Mouse (Mus musculus) left cerebral cortex, postnatal 4 days (tissue): Measurements from ENCODE around the gene Mamdc4. TPM values are rescaled to one million over a fixed set of nuclear protein-coding genes. Genes with fewer than 3 reads are reported as not detected.
A peak's percentile ranks its signal among the peaks of the same experiment; 100 is the strongest.
"Not testable (repeated sequence)": the region's sequence is repeated elsewhere in the genome, so short reads cannot be mapped to it uniquely, and the experiment has no call there.

Experiments
- DNase-seq: peaks from one replicate; pipeline ENCODE4 v3.0.0-alpha.2; 2022
- intact Hi-C: fragments of 180-260 bp; cut with DNase I; formaldehyde crosslinking; loops from one replicate; pipeline ENCODE4 v1.15.1; 2025
- total RNA-seq, 2 experiments: library from RNA; stranded (reverse); gene quantifications; 2 replicates each; pipeline ENCODE4 v1.2.3; 2021

Gene Mamdc4
- total RNA-seq, 2 experiments from 2014 or later, result 1.8 to 2.9 TPM

DNA sequence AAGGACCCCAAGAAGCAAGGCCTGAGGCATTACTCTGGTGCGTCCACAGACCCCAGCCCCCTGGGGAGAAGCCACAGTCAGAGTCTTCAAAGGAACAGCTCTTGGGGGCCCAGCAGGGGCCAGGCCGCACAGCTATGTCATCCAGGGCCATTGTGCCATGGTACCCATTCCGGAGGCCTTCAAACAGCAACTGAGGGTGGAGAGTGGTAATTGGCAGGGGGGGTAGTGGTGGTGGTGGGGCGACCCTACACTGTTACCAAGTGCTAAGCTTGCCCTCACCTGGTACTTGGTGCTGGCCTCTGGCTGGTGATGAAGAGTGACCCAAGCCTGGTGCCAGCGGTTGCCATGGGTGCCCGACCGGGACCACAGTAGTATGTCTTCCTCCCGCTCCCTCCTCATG is 8.9 kb downstream of the Mamdc4 start:
- DNase-seq, result no peak
- intact Hi-C loops, result no loop called here

DNA sequence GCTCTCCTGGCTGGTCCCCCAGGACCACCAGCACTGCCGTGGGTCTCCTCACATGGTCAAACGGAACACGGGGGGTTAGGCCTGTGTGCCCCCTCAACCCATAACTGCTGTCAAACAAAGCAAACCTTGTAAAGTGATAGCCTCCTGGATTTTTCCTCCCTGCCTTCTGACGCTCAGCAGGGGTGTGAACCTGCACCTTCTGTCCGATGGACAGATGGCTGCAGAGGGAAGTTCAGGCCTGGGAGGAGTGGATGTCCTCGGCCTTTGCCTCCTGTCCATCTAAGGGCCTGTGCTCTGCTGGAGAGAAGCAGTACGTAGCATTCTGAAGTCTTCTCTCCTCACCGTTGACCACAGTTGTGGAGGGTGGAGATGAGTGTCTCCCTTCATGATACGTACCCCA is 12.7 kb downstream of the Mamdc4 start:
- intact Hi-C loops, result no loop called here
- peak; percentile 25 for DNase-seq

DNA sequence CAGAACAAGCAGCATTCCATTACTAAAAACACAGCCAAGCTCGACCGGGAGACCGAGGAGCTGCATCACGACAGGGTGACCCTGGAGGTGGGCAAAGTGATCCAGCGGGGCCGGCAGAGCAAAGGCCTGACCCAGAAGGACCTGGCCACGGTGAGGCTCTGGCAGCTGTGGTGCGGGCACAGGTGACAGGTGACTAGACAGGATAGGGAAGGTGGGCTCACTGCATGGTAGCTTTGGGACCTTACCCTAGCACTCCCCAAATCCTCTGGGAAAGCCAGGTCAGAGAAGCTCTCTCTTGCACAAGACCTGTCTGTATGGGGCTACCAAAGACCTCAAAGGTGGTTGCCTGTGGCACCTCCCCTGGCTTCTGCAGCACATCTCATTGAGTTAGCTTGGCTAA is 14.1 kb downstream of the Mamdc4 start:
- intact Hi-C loops, result no loop called here
- DNase-seq, result no peak

DNA sequence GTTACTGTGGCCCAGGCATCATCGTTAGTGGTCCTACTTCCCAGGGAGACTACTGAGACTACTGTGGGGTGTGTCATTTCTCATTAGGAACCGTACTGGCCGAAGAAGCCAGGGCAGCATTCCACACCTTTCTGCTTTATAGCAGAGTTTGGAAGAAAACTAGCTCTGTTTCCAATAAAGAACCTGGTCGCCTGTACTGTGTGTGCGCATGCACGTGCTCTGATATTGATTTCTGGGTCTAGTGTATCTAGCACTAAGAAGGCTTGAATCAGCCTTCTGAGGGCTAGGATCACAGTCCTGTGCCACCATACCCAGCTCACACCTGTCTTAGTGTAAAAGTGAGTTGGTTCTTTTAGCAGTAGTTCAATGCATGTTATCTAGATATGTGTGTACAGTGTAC is 15.9 kb downstream of the Mamdc4 start:
- intact Hi-C loops, result no loop called here
- no peak for DNase-seq

DNA sequence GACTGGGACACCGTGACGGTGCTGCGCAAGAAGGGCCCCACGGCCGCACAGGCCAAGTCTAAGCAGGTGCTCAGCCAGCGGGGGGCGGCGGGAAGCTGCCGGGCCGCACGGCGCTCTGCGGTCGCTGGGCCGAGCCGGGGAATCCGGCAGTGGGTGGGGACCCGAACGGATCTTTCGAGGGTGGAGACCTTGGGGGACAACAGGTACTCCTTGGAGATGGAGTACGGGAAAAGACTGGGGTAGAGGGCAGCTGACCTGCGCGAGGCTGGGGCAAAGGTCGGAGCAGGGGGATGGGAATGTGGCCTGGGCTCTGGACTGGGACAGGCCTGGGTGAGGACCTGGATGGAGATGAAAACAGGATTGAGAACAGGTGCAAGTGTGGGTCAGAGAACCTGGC is 16.7 kb downstream of the Mamdc4 start:
- no peak for DNase-seq
- intact Hi-C loops, result no loop called here

DNA sequence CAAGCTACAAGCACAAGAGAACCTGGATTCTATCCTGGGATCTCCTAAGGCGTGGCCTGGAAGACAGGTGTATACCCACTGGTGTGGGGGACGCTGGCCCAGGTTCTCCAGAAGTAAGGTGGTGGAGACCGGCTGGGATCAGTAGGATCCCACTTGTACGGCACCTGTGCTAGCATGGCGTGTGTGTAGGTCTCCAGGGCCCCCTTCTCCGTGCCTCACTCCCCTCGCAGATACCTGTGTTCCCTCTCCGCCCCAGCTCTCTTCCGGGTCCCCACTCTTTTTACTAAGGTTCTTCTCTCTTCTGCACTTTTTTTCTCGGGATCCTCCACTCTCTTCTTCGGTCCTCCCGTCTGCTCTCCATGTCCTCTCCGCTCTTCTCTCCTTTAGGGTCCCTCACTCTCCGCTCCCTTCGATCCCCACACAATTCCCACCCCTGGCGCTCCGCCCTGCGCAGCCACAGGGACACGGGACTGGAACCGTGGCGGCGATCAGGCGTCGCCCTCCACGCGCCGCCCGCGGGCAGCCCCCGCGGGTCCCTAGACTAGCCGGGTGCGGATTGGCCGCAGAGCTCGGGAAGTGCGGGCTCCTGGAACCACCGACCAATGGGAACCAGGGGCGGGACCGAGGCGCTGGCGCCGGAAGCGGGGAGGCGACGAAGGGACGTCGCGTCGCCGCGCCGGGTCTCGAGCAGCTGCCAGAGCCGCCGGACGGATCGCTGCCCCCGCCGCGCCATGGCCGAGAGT is 17.3 kb downstream of the Mamdc4 start, which contains the start of gene Edf1:
TSS of gene Edf1 (plus strand) at position 627 of the 743 bp plus-strand sequence.
- intact Hi-C loops, result no loop called here
- DNase-seq, result peak; percentile 96

DNA sequence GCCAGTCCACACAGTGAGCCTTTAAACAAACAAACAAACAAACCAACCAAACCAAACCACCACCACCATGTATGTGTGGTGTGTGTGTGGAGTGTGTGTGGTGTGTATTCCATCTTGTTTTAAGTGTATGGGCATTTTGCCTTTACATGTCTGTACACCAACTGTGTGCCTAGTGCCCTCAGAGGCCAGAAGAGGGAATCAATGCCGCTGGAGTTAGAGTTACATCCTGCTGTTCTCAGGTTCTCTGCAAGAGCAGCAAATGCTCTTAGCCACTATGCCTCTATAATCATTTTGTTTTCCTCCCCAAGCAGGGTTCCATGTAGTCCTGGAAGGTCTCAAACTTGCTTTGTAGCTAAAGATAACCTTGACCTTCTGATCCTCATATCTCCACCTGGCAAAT is 18.3 kb downstream of the Mamdc4 start:
- no peak for DNase-seq
- intact Hi-C loops, result no loop called here

DNA sequence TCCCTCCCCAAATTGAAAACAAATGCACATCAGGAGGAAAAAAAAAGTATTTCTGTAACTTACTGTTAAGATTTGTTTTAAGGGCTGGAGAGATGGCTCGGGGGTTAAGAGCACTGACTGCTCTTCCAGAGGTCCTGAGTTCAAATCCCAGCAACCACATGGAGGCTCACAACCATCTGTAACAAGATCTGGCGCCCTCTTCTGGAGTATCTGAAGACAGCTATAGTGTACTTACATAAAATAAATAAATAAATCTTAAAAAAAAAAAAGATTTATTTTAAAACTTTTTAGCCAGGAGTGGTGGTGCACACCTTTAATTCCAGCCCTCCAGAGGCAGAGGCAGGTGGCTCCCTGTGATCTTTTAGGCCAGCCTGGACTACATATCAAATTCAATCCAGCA is 19.2 kb downstream of the Mamdc4 start:
- intact Hi-C loops, DNase-seq: not testable (repeated sequence)

DNA sequence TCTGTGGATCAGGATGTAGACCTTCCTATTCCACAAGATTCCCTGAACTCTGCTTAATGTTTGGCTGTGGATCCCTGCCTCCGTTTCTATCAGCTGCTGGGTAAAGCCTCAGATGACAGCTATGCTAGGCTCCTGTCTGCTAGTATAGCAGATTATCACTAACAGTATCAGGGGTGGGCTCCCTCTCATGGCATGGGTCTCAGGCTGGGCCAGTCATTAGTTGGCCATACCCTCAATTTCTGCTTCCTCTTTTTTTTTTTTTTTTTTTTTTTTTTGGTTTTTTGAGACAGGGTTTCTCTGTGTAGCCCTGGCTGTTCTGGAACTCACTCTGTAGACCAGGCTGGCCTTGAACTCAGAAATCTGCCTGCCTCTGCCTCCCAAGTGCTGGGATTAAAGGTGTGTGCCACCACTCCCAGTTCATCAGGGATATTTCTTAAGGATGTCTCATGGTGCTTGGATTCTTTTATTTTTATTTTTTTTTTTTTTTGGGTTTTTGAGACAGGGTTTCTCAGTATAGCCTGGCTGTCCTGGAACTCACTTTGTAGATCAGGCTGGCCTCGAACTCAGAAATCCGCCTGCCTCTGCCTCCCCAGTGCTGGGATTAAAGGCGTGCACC is 21.4 kb downstream of the Mamdc4 start:
- intact Hi-C loops, DNase-seq: not testable (repeated sequence)

DNA sequence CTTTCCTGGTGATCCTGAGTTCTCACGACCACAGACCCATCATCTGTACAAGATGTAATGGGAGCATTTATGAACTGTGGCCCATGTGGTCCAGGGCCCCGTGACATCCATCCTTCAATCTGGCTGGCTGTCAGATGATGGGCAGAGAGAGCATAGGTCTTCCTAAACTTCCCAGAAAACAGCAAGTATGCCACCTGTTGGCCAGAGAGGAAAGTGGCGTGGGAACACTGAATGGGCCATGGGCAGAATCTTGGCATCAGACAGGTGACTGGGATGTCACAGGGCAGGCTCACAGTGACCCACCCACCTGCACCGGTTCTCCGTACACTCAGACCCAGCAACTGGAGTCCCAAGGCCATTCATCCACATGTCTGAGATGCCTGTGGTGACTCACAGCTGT is 23.5 kb downstream of the Mamdc4 start:
- intact Hi-C loops, result no loop called here
- DNase-seq, result peak; percentile 50

DNA sequence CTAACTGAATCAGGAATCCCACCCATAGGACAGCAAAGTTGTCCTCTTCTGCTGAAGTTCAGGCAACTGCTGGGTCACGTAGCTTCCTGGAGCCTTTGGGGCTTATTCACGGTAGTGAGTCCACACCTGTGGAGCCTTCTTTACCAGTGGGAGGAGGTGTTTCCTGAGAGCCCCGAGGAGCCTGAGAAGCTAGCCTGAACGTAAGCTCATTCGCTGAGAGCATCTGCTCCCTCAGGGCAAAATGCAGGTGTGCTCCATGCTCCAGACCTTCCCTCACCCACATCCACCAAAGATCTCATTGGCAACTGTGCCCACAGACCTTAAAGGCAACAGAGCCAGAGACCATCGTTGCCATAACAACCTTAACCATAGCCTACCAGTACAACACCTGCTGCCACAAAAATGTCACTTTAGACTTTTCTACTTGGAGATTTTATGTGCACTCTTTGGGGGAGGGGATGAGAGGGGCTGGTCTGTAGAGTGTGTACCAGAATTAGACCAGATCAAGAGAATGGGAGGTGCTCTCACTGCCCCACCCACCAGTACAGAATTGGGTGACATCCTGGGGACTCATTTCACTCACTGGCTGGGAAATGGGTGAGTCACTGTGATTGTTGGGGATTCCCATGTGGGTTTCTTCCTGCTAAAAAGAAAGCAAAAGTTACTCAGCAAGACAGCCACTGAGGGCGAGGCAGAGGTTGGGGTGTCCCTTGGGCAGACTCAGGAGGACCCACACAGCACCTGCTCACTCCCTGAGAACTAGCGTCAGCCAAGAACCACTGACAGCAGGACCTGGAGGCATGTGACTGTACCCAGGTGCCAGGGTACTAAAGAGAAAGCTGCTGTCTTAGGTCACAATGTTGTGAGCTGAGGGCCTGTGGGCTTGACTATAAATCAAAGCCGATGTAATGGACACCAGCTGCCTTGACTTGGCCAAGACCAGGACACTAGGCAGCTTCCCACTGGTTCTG is 25.3 kb downstream of the Mamdc4 start:
- DNase-seq, result no peak
- intact Hi-C loops, result no loop called here

DNA sequence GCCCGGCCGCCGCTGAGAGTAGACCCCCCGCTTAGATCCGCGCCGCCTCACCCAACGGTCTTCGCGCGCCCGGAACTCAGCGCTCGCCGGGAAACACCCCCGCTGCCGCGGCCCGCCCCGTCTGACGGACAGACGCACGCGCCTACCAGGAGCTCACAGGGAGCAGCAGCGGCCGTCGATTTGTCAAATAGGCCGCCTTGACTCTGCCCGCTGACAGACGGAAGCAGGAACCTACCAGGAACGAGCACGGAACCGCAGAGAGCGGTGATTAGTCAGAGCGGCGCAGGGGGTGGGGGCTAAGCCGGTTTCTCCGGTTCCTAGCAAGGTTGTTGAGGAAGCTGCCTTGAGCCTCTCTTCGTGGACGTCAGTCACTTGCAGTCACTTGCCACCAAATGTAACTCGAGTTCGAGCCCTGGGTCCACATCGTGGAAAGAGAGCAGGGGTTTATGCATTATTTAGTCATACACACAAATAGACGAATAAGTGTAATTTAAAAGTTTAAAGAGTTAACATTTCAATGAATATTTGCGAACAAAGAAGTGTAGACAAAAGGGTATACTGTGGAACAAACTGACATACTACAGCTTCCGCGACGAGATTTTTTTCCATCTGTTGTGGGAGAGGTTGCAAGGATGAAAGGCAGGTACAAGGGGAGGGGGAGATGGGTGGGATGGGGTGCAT is 27.7 kb downstream of the Mamdc4 start, which contains the start of gene Traf2:
TSS of gene Traf2 (minus strand) at position 130 of the 681 bp plus-strand sequence.
- DNase-seq, result peak; percentile 99
- intact Hi-C loops, result no loop called here

DNA sequence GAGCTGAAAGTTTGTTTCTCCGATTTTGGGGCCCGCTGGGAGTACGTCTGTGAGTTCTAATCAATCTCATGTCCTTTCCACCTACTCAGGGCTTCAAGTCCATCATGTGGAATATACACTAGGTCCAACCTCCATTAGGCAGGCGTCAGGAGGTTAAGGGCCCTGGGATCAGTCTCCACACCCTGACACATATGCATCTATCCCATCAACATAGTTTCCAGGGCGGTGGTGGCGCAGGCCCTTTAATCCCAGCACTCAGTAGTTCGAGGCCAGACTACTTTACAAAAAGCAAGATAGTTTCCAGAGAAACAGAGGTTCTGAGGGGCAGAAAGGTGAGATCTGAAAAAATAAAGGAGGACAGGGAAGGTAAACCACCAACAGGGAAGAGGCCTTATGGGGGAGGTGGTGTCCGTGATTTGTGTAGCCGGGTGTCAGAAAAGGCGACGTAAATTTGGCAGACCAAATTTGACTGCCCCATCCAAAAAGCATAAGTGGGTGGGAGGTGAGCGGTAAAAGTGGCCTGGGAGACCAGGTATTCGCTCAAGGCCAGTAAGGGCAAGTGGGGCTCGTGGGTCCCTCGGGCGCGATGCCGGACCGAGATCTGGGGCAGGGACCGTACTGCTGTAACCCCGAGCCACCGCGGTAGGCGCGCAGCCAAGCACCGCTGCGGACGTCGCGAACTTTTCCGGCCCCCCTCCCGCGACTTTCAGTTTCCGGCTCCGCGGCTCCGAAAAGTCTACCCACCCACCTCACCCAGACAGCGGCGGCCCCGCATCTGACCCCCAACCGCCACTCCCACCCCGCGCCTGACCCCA is 28.4 kb downstream of the Mamdc4 start:
- no peak for DNase-seq
- intact Hi-C loops, result no loop called here

DNA sequence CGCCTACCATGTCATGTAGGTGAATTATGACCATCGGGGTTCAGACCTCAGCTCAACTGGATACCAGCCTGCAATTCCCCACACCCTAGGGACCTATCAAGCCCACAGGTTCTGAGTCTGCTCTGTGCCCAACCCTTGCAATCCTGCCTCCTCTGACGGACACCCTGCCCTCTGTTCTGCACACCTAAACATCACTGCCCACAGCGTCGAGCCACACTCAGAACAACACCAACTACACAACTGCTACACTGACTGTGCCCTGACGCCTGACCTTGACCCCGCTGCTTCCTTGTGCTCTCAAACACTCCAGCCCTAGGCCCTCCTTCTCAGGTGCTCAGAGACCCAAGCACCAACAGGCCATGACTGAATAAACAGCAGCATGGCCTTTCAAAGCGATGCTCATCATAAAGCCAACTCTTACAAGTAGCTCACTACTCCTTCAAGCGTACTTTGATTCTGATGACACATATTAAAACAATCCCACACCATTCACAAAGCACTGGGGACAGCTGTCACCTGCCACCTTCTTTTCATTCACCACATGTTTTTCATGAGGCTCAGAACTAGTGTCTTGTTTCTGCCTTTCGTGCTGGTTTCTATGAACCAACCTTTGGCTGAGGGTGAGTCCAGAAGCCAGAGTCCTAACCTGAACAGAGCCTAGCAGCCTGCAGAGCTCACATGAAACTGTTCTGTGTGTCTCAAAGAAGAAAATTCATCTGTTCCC is 32.8 kb downstream of the Mamdc4 start:
- intact Hi-C loops, result no loop called here
- DNase-seq, result no peak

DNA sequence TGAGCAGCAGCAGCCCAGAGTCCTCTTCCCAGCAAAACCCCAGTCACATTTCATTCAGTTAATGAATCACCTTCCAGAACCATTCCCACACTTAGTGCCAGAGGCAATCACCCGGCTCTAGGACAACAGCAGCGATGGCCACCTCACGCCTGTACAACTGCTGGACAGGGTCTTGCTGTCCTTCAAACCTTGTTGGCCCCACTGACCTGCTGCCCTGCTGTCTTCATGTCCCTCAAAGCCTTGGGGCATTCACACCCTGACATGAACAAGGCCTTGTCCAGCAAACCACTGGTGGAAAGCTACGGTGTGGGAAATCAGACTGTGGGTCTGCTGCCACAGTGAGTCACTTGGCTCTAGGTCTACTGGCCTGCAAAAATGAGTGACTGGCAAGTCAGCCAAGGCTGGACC is 34.1 kb downstream of the Mamdc4 start:
- no peak for DNase-seq
- intact Hi-C loops, result no loop called here

DNA sequence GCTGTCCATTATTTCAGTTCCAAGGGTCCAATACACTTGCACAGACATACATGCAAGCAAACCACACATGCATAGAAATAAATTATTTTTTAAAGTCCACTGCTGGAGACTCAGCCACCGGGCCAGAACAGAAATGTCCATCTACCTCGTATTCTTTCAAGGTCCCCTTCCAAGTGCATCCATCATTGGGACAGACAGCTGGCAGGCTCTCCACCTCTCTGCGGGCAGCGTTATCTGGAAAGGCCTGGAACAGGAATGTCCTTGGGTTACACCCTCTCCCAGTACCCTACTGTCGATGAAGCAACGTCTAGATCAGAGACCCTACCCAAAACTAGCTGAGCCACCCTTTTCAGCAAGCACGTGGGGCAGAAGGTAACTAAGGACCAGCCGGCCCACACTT is 38.1 kb downstream of the Mamdc4 start:
- no peak for DNase-seq
- intact Hi-C loops, result no loop called here

DNA sequence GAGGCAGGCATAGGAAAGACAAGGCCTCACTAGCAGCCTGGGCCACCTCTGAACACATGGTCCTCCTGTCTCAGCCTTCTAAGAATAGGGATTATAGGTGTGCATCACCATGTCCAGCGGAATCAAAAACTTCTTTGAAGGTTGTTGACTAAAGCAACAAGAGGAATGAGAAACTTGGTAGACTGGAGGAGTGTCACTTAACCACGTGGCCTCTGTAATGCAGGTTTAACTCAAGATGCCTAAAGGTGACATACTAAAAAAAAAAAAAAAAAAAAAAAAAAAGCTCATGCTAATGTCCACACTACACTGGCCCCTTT is 39.8 kb downstream of the Mamdc4 start:
- intact Hi-C loops, result no loop called here
- no peak for DNase-seq

DNA sequence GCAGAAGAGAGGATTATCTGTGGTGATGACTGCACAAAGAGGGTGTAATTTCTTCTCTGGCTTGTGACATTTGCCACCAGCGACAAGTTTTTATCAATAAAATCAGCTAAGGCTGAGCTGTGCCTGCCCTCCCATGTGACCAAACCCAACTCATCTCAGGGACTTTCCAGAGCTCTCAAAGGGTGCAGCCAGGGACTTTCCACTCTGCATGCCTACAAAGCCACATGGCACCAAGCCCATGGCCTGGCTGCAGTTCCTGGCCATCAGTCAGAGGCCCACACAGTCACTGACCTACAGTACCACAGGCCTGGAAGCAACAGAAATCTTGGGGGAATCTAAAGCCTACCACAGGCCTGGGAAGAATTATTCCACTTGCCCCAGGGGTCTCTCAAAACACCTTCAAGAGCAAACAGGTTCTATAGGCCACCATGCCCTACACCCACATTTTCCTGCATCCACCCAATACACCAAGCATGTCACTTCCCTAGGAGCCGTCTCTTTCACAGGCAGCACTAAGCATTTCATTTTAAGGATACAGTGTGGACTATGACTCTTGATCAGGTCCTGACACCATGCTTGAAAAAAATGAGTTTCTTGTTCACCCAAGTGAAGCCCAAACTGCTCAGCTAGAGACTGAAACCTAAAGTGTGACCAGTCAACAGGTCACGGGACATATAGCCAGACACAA is 40.3 kb downstream of the Mamdc4 start:
- DNase-seq, result peak; percentile 58
- intact Hi-C loops, result no loop called here

DNA sequence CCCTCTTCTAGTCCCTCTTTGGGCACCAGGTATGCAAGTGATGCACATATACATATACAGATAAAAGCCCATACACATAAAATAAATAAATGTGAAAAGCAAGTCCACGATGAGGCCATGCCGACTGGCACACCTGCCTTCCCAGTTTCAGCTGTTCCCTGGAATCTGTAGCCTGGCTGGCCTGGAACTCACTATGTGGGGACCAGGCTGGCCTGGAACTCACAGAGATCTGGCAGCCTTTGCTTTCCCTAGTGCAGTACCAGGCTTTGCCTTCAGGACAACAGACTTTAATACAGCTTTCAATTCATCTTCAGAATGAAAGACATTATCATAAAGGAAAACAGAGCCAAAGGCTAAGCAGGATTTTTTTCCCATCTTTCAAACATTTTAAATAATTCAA is 40.9 kb downstream of the Mamdc4 start:
- intact Hi-C loops, result no loop called here
- DNase-seq, result no peak
